Mouse (Mus musculus): ENCODE data around the gene Brms1. TPM values are rescaled to one million over a fixed set of nuclear protein-coding genes. Genes with fewer than 3 reads are reported as not detected.

Brms1 gene
- total and polyA plus RNA-seq, 3 experiments: 14.3 to 18.1 (median 16.9) TPM

- TF ChIP-seq EP300 (IDR thresholded peaks at IDR 0.05; ENCODE audit: insufficient read depth, low read depth, low read length) (no peak), CTCF (IDR thresholded peaks at IDR 0.05) (no peak), POLR2A (IDR thresholded peaks at IDR 0.05; ENCODE audit: insufficient read depth, low read depth, low read length) (no peak)
- peak in 1 of 2 experiments; percentile 43 for DNase-seq
- no peak overlapping the region for H3K27ac ChIP-seq
- no peak overlapping the region for H3K4me3 ChIP-seq
- no peaks in the 10 kb centered on the region for H3K79me2 ChIP-seq (replicated peaks; ENCODE audit: control insufficient read depth, insufficient read depth, low read length)
- H3K4me1 ChIP-seq (ENCODE audit: control insufficient read depth, insufficient read depth, low read length): peaks cover 6% of the 10 kb centered on the region
- H3K9ac ChIP-seq (ENCODE audit: low read depth, low read length): no peak overlapping the region
- intact Hi-C loops (cut with DNase I): no loop called here
- no peaks in the 10 kb centered on the region; the same call in 1 of the 2 replicates for H3K27me3 ChIP-seq (ENCODE audit: control insufficient read depth, insufficient read depth, low read length)
- no peaks in the 10 kb centered on the region for H3K36me3 ChIP-seq (ENCODE audit: control insufficient read depth, insufficient read depth, low read length)
- WGBS: 42% methylated on average over 7 of the region's 7 CpGs
Measured at GRCm38 (mm10) chr19:5065104-5065503, 23.9 kb downstream of the Brms1 start.

DNA sequence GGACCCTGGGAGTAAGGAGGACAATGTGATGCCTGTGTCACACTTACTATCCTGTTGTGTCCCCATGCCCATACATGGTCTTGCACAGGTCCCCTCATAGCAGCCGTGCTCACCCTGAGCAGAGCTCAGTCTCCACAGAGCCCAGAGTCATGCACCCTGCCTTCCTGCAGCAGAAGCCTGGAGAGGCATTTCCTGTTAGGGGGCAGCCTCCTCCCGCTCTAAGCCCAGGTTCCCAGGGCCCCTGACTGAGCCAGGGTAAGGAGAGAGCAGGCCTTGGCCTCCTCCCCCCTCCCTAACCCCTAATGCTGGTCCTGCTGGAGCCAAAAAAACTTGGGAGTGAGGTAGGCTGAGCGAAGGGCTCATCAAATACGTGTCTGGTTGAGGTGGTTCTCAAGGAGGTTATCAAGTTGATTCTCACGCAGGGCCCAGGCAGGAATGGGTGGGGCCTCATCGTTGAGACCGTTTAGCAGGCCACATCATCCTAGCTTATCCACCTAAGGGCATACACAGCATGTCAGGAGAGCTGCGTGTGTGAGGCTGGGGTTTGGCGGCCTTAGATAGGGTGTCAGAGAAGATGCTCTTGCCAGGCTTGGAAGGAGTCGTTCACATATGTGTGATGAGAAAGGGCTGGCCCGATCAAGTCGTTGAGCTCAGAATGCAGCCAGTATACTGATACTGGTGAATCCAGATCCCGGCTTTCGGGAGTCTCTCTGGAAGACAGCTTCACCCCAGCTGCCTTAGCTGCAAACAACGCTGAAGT is 26.1 kb downstream of the Brms1 start:
- H3K27ac ChIP-seq: peak overlapping the region; percentile 58
- H3K9ac ChIP-seq (ENCODE audit: low read depth, low read length): peak overlapping the region; percentile 7; the same call in 1 of the 2 replicates
- intact Hi-C loops (cut with DNase I): no loop called here
- peaks cover 6% of the 10 kb centered on the region for H3K4me1 ChIP-seq (ENCODE audit: control insufficient read depth, insufficient read depth, low read length)
- TF ChIP-seq POLR2A (IDR thresholded peaks at IDR 0.05; ENCODE audit: insufficient read depth, low read depth, low read length): no peak
- no peak for TF ChIP-seq CTCF (IDR thresholded peaks at IDR 0.05)
- TF ChIP-seq EP300 (IDR thresholded peaks at IDR 0.05; ENCODE audit: insufficient read depth, low read depth, low read length): no peak
- DNase-seq: peak in 1 of 2 experiments; percentile 38
- H3K27me3 ChIP-seq (ENCODE audit: control insufficient read depth, insufficient read depth, low read length): no peaks in the 10 kb centered on the region; the same call in 1 of the 2 replicates
- no peaks in the 10 kb centered on the region for H3K79me2 ChIP-seq (replicated peaks; ENCODE audit: control insufficient read depth, insufficient read depth, low read length)
- WGBS: 13% methylated on average over 15 of the region's 15 CpGs
- no peaks in the 10 kb centered on the region for H3K36me3 ChIP-seq (ENCODE audit: control insufficient read depth, insufficient read depth, low read length)
- H3K4me3 ChIP-seq: peak overlapping the region; percentile 54

DNA sequence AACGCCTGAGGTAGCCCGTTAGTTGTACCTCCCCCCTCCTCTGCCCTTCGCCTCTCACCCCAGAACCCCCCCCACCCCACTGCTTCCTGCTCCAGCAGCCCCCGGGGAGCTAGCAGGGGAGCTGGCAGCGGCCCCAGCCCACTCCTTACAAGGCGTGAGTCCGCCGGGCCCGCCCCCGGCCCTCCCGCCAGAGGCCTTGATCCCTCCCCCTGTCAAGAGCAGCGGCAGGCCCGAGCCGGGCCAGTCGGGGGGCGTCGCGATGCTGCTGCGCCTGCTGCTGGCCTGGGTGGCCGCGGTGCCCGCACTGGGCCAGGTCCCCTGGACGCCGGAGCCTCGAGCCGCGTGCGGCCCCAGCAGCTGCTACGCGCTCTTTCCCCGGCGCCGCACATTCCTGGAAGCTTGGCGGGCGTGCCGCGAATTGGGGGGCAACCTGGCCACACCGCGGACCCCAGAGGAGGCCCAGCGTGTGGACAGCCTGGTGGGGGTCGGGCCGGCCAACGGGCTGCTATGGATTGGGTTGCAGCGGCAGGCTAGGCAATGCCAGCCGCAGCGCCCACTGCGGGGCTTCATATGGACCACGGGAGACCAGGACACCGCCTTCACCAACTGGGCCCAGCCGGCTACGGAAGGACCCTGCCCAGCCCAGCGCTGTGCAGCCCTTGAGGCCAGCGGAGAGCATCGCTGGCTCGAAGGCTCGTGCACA is 26.9 kb downstream of the Brms1 start, which contains the start of gene Cd248:
Cd248 (plus strand) TSS at position 212 of the 703 bp plus-strand sequence.
- Histone ChIP-seq H3K79me2 (replicated peaks; ENCODE audit: control insufficient read depth, insufficient read depth, low read length) (no peaks in the 10 kb centered on the region), H3K27ac (peak within 1 kb of the TSS; percentile 59), H3K4me1 (ENCODE audit: control insufficient read depth, insufficient read depth, low read length) (peaks cover 8% of the 10 kb centered on the region), H3K9ac (ENCODE audit: low read depth, low read length) (peak within 1 kb of the TSS; percentile 75), H3K27me3 (ENCODE audit: control insufficient read depth, insufficient read depth, low read length) (no peaks in the 10 kb centered on the region; the same call in 1 of the 2 replicates), H3K36me3 (ENCODE audit: control insufficient read depth, insufficient read depth, low read length) (no peaks in the 10 kb centered on the region), H3K4me3 (peak within 1 kb of the TSS; percentile 54)
- intact Hi-C loops (cut with DNase I): no loop called here
- TF ChIP-seq POLR2A (IDR thresholded peaks at IDR 0.05; ENCODE audit: insufficient read depth, low read depth, low read length) (peak; percentile 47; the same call in 1 of the 2 replicates), CTCF (IDR thresholded peaks at IDR 0.05) (no peak)
- DNase-seq: peak; percentile 83 to 87
- 1% methylated on average over 55 of the region's 56 CpGs for WGBS

DNA sequence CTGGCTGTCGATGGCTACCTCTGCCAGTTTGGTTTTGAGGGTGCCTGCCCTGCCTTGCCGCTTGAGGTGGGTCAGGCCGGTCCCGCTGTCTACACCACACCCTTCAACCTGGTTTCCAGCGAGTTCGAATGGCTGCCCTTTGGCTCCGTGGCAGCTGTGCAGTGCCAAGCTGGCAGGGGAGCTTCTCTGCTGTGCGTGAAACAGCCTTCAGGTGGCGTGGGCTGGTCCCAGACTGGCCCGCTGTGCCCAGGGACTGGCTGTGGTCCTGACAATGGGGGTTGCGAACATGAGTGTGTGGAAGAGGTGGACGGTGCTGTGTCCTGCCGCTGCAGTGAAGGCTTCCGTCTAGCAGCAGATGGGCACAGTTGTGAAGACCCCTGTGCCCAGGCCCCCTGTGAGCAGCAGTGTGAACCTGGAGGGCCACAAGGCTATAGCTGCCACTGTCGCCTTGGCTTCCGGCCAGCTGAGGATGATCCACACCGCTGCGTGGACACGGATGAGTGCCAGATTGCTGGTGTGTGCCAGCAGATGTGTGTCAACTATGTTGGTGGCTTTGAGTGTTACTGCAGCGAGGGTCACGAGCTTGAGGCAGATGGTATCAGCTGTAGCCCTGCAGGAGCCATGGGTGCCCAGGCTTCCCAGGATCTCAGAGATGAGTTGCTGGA is 27.5 kb downstream of the Brms1 start:
- Histone ChIP-seq H3K79me2 (replicated peaks; ENCODE audit: control insufficient read depth, insufficient read depth, low read length) (no peaks in the 10 kb centered on the region), H3K27ac (peak overlapping the region; percentile 59), H3K36me3 (ENCODE audit: control insufficient read depth, insufficient read depth, low read length) (no peaks in the 10 kb centered on the region), H3K9ac (ENCODE audit: low read depth, low read length) (peak overlapping the region; percentile 75), H3K4me3 (peak overlapping the region; percentile 54), H3K27me3 (ENCODE audit: control insufficient read depth, insufficient read depth, low read length) (no peaks in the 10 kb centered on the region; the same call in 1 of the 2 replicates), H3K4me1 (ENCODE audit: control insufficient read depth, insufficient read depth, low read length) (peaks cover 8% of the 10 kb centered on the region)
- no peak for TF ChIP-seq CTCF (IDR thresholded peaks at IDR 0.05)
- no peak for TF ChIP-seq EP300 (IDR thresholded peaks at IDR 0.05; ENCODE audit: insufficient read depth, low read depth, low read length)
- TF ChIP-seq POLR2A (IDR thresholded peaks at IDR 0.05; ENCODE audit: insufficient read depth, low read depth, low read length): no peak
- DNase-seq: peak in 1 of 2 experiments; percentile 38
- 43% methylated on average over 21 of the region's 21 CpGs for WGBS
- intact Hi-C loops (cut with DNase I): no loop called here

GRCm38 (mm10) chr19:5069486-5069885 is 28.3 kb downstream of the Brms1 start:
- no peaks in the 10 kb centered on the region for H3K79me2 ChIP-seq (replicated peaks; ENCODE audit: control insufficient read depth, insufficient read depth, low read length)
- no peaks in the 10 kb centered on the region; the same call in 1 of the 2 replicates for H3K27me3 ChIP-seq (ENCODE audit: control insufficient read depth, insufficient read depth, low read length)
- 86% methylated on average over 5 of the region's 5 CpGs for WGBS
- DNase-seq: no peak
- intact Hi-C loops (cut with DNase I): no loop called here
- no peaks in the 10 kb centered on the region for H3K36me3 ChIP-seq (ENCODE audit: control insufficient read depth, insufficient read depth, low read length)
- no peak overlapping the region for H3K27ac ChIP-seq
- peaks cover 8% of the 10 kb centered on the region for H3K4me1 ChIP-seq (ENCODE audit: control insufficient read depth, insufficient read depth, low read length)
- no peak for TF ChIP-seq POLR2A (IDR thresholded peaks at IDR 0.05; ENCODE audit: insufficient read depth, low read depth, low read length)
- TF ChIP-seq EP300 (IDR thresholded peaks at IDR 0.05; ENCODE audit: insufficient read depth, low read depth, low read length): no peak
- no peak for TF ChIP-seq CTCF (IDR thresholded peaks at IDR 0.05)
- no peak overlapping the region for H3K4me3 ChIP-seq
- no peak overlapping the region for H3K9ac ChIP-seq (ENCODE audit: low read depth, low read length)

Data from heart, adult 2 months (tissue).